Mouse (Mus musculus) gastrocnemius, adult 18-20 months (tissue): ENCODE results near the gene Fam53b. TPM values are rescaled to one million over a fixed set of nuclear protein-coding genes. Genes with fewer than 3 reads are reported as not detected.

ENCODE experiments used
- DNase-seq: peaks from one replicate; pipeline ENCODE4 v3.0.0; 2021; ENCODE audit warnings: low spot score
- total RNA-seq, 2 experiments: library from RNA; stranded (reverse); gene quantifications; 2 replicates each; pipeline ENCODE4 v1.2.3; 2021

The Fam53b gene
- total RNA-seq, 2 experiments from 2014 or later, result 25.7 to 30.2 TPM

DNA sequence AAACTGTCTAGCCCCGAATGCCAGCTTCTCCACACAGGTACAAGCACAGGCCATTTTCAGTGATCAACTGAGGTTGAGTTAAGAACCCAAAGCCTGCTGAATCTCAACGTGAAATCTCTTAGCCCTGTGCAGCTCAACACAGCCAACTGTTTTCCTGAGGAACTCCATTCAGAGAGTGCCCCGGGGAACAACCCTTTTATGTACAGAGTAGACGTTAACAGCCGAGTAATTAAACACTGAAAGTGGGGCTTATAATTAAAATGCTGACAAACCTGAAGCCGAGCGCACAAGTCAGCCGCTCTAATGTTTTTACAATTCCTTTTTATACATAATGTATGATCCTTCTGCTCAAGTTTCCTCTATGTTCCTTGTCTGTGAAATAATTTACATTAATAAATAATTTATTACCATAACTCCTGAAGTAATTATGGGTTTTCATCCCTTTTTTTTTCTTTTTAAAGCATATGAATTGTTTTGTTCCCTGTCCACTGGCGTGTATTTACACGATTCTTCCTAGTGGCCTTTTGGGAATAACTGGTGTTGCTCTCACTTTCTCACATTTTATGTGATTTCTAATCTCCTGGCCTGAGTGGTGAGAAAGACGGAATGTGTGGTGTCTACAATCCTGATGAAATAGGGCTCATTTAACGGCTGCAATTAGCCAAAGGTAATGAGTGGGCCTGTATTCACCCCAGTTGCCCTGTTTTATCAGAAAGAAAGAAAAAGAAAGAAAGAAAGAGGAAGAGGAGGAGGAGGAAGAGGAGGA, 46.3 kb downstream of the Fam53b start:
- no peak for DNase-seq

DNA sequence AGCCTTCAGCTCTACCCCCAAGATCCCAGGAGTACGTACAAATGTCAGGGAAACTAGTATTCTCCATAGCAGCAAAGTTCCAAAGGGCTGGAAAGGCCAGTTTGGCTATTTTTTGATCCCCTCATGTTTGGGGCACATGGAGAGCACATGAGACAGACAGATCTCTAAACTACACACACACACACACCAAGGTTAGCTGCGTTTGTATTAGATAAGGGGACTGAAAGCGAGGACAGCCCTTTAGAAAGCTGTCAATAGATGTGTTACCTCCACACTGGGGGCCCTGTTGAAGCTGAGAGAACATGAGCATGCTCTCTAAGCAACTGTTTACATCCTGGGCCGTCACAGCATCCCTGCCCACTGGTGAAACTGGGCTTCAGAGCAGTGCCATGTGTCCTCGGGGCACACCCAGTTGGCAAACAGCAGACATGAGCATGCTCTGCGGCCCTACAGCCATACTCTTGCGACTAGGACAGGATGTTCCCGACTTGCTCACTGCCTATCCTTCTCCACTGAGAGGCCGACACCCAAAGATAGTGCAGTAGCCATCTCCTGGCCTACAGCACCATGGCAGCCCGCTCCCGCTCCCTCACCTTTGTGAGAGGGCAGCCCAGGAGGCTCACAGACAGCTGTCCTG, 47.3 kb downstream of the Fam53b start:
- peak; percentile 80 for DNase-seq

DNA sequence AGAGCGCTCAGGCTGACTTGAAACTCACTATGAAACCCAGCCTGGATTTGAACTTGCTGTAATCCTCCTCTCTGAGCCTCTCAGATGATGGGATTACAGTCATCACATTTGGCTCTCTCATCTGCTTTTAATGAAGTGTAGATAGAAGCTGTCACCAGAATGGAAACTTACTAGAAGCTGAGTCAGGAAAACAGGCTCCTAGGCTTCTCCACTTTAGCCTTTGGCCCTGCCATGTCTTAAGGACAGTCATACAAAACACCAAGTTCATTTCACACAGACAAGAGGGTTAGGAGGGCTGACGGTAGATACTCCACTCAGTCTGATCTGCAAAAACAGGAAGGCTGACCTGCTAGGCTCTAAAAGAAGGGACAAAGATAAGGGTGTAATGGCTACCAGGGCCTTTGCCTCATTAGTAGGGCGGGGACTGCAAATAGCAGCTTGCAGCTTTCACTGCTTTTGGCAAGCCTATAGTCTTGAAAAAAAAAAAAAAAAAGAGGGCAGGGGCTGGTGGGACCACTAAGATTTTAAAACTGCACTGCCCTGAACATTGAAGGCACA, 48.0 kb downstream of the Fam53b start:
- no peak for DNase-seq

DNA sequence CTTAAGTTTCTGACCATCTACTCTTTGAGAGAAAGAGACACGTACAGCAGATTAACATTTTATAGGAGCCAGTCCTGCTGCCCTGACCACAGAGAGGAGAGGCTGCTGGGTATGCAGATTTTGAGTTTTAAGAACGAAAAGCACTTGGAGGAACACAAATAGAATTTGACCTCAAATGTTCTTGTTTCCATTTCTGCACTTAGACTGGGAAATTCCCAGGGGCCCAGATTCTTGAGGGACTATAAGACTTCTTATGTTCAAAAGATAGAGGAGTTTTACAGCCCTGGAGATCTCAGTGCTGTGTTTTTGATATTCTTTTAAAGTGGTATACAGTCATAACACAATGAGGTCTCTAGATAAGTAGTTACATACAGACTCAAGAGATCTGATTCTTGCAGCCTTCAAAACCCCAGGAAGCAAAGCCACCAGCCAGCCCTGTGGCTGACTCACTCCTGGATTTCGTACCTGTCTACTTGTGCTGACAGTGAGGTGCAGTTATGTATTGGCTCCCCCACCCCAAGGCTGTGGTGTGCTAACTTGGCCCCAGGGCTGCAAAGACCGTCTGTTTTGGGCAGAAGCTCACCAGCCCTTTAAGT, 48.7 kb downstream of the Fam53b start:
- DNase-seq, result no peak

DNA sequence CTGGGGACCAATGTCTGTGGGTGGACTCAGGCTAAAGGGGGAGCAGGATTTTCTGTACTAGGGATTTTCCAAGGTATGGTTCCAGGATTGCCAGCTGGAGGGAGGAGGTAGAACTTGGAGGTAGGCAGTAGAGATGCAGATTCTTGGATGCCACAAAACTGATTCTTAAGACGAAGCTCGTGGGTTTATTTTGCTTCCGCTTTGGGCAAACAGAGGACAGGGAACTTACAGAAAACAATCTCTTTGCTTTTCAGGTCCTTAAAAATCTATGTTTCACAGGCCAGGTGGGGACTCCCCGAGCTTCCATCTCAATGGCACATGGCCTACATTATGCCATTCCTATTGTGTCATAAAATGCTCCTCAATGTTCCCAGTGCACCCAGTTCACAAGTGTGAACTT, 49.4 kb downstream of the Fam53b start:
- no peak for DNase-seq

DNA sequence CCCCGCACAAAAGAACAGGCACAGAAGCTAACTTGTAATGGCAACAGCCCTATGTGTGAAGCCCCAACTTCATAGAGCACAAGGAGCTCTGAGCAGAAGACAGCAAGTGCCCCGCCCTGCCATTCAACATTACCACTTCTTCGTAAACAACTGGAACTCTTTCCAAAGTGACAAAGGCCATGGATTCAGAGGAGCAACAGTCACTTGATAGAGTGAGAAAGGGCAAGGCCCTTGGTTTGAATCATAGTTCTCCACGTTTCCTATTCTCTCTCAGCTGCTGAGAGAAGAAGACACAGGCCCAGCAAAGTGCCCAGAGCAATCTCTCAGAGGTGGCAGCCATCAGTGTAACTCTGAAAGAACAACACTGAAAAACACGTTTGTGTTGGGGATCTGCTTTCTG, 49.8 kb downstream of the Fam53b start:
- DNase-seq, result no peak

DNA sequence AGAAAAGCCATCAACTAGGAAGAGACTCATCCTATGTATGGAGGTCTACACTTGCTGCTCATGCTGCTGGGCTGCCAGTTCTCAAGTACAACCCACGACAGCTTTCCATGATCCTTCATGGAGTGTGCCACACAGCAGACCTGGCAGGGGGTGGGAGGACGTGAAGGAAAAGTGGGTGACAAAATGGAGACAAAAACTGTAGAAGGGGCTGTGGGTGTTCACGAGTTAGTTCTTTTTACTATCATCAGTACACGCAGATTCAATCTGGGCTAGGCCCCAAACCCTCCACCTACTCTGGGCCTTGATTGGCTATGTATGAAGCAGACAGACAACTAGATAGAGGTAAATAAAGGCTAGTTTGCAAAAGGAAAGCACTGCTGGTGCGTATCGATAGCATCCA, 50.3 kb downstream of the Fam53b start:
- no peak for DNase-seq

DNA sequence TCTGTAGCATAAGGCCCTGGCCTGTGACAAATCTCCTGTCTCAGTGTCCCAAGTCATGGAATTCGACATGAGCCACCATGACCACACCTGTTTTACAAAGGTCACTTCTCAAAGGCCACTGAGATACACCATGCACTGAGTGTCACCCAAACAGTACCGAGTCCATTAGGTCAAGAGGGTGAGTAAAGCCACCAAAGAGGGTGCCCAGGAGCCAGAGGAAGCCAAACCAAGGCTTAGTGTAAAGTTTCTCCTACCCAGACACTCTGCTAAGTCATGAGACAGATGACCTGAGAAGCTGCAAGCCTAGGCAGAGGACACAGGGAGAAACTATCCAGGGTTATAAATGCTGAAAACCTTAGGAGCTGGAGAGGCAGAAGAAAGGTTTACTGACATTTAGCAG, 52.3 kb downstream of the Fam53b start:
- DNase-seq, result peak; percentile 41

DNA sequence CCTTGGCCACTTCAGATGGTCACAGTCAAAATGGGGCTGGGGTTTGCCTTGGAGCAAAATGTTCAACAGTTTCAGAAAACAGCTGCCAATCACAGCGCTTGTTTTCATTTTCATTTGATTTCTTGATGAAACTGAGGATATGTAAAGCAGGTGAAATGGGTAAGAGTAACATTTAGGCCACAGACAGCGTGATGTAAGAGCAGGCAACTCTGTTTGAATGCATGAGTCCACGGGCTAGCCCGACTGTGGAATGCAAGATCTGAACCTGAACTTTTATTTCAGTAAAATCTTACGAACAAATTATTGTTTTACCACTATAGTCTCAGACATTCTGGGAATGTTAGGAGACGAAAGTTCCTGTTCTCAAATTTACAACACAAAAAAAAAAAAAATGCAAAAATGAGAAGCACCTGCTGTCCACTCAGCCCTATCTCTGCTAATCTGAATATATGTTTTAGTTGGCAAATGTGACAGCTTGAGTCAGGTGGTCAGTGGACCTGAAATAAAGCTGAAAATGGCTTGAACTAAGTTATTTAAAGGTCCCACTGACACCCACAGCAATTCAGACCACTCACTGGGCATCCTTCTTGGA, 53.0 kb downstream of the Fam53b start:
- DNase-seq, result no peak

DNA sequence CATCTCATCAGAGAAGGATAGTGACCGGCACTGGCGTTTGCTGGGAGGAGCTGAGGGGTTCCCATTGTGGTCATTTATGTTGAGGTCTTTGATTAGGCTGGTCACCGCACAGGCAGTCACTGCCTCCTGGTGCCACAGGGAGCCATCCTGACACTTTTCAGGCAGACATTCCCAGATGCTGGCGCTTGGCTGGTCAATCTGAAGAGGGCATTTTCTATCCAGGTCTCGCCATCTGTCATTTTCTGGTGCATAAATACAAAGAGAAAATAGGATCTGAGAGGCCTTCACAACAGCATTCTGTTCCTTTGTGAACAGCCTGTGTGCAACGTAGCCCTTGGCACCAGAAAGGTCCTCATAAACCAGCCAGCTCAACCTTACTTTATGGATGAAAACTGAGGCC, 53.8 kb downstream of the Fam53b start:
- no peak for DNase-seq

DNA sequence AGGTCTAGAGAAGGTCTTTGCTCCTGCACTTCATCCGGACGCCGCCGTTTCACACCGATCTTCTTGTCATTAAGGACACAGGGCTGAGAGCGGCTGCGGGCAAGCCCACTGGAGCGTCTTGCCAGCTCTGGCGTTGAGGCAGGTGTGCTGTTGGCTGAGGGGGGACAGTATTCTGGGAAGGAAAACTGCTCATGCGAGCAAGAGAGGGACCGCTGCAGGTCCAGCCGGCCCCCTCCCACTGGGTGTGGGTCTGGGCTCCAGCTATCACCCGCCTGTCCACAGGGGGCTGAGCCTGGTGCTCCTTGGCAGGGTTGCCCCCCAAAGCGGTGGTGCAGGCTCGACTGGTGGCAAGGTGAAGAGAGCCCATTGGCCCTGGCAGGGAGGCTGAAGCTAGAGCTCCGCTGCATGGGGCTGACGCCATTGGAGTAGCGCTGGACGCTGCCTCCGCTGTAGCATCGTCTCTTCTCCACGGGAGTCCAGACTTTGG, 54.2 kb downstream of the Fam53b start:
- no peak for DNase-seq

DNA sequence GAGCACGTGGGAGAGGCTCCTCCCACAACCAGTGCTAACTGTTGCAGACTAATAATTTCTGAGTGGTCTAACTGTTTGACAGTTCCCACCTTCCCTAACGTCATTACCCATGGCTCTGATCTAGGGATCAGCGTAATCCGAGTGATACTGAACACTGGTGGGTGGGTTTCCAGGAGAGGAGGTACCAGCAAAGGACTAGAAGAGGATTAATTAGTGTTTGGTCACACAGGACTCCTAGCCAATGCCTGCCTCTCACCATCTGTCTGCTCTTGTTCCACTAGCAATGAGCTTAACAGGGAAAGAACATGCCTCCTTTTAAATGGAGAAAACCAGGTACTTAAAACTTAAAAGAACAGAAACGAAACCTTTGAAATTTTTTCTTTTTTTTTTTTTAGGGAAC, 54.8 kb downstream of the Fam53b start:
- DNase-seq, result no peak

DNA sequence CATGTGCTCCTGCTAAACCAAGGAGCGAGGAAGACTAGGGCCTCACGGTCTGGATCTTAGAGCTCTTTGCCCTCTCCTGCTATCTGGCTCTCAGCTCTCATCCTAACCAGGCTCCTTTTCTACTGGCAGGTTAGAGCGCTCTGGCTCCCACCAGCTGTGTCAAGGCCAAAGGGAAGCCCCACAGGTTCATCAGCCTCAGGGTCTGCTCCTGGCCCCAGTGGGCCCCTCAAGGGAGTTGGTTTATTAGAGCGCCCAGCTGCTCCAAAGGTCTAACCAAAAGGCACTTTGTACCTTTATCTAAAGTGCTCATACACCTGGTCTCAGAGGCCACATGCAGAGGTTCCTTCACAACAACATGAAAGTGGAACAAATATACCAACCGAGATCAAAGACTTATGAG, 57.4 kb downstream of the Fam53b start:
- DNase-seq, result no peak

DNA sequence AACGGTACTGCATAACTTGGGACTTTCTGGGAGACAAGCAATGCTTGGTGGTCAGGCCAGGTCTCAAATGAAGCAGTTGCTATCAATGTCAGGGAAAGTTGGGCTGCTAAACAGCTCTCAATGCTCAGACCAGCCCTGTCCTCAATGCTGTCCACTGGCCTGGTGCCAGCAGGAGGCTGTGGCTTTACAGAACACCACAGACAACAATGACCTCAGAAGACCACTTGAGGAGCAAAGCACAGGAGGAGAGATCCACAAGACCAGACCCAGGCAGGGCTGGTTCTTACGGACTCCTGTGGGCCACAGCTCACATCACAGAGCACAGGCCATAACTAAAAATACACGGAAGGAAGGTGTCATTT, 59.3 kb downstream of the Fam53b start:
- no peak for DNase-seq

DNA sequence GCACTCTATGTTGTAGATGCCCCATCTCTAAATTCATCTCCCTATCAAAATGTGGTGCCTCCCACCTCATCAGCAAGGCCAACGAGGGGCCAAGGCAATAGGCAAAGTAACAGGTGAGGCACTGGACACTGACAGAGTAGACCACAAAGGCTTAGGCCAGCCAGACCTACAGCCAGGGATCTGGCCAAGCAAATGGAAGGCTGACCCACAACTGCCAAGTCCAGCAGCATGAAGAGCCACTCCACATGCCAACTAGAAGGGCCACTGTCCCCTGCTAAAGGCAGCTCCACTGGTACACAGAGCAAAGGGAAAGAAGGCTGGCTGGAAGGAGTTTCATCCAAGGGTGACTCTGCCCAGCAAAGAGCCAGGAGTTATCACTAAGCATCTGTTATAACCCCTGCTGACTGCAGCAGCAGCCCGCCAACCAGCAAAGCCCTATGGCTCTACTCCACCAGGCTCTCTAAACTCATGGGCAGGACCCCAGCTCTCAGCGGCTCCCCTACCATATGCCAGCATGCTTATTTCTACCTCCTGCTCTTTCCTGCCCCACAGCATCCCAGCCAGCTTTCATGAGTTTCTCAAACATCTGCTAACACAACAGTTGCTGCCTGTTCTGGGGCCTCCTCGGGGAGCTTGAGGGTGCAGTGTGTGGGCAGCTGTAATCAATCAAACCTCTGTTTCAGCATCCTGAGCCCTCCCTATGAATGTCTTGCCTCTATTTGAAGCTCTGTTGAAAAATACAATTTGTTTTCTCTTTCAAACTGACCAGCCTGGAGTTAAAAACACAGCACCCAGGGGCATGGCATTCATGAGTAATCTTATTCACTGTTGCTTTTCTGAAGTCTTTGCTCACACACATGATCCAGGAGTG, 59.9 kb downstream of the Fam53b start:
- peak; percentile 42 for DNase-seq

DNA sequence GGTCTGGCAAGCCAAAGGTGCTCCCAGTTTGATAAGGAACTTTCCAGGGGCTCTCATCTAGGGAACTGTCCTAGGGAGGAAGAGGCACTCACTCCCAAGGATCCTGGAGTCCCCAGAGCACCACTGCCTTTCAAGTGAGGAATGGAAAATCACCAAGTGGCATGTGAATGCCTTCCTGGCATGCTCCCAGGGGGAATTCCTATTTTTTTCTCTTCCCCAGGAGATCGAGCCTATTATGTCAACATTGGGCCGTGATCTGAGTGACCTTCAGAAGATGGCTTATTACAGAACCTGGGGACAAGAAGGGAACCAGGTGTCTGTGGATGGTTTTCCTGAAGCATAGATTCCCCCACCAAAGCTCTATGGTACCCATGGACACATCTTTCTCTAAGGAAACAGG, 62.0 kb downstream of the Fam53b start:
- DNase-seq, result no peak

DNA sequence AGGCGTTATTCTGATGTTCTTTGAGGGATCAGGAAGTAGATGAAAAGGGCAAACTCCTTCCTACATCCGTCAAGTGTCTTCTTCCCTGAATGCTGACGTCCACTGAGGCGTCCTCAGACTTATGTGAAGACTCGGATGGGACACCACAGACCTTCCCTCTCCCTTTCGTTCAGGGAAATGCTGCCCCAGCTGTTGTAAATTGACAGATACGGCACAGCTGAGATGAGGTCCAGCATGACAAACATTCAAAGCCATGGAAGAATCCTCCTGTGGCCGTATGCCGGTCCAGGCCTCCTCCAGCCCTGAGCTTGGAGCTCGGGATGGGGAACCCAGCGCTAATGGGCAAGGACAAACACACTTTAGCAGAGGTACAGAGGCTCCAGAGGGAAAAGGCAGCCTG, 64.2 kb downstream of the Fam53b start:
- DNase-seq, result no peak

DNA sequence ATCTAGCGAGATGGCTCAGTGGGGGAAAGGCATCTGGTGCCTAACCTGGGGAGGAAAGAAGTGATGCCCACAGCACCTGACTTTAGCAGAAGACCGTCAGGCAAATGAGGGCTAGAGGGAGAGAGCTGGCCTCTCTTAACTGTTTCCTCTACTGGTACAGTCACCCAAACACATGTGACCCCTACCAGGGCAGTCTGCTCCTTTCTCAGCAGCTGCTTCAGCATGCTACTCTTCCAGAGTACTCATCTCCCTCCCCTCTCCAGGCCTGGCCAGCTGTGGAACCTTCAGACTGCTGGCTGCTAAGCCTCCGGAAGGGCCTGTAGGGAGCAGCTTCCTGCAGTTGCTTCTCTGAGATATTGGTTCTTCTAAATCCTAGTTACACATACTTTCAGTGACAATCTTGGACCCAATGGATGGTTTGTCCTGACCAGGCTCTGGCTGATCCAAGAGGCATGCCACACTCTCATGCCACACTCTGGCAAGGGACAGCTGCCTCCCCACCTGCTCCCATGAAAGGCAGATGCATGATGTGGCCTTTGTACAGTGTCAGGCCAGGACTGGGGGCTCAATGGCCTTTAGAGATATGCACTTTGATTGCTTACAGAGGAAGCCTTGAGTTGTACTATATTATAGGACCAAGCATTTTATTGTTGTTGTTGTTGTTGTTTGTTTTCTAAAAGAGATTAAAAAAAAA, 65.5 kb downstream of the Fam53b start:
- DNase-seq, result no peak

DNA sequence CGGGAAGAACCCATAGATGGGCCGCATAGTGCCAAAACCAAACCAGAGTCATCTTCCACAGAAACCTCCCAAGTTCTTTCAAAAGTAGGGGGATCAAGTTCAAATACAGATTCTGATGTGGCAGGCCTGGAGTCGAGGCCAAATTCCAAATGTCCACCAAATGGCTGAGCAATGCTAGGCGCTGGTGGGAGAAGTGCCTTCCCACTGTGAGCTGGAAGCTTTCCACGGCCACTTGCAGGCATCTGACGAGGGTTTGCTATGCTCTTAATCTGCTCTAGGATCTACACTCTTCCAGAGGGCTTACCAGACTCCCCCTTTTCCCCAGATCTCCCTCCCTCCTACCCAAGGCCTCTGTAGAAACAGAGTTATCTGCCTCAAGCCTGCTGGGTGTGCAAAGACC, 66.6 kb downstream of the Fam53b start:
- DNase-seq, result no peak

DNA sequence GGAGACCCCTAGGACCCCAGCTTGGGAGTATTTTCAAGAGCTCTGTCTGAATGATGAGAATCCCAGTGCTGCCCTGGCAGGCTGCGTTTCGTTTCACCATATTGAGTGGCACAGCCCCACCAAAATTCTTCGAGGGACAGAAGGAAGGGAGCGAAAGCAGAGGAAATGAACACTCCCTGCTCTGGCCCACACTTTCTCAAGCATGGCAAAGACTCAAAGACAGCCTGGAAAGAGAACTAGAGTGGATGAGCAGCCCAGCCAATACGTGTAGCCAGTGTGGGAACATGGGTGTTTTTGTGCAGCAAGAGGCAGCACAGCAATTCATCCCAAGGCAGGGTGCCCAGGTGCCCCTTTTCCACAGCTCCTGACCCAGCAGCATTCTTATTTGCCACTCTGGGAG, 70.8 kb downstream of the Fam53b start:
- no peak for DNase-seq

DNA sequence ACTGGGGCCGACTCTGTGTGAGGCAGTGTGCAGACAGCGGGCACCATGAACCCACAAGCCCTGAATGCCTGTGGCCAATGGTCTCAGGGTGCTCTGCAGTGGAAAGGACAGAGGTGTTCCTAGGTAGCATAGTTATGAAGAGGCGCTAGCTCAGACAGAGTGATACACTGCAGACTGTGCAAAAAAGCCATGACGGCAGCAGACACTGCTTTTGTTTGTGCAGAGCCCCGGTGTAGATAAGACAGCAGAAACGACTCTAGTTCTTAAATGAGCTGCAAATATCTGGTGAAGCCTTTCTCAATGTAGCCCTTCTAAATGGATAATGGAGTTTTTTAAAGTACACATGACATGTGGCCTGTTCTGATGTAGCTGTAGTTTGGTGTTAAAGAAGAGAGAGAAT, 73.9 kb downstream of the Fam53b start:
- DNase-seq, result no peak
